Mouse (Mus musculus) midbrain, embryonic 11.5 days (tissue): Measurements from ENCODE around the gene Zfp281. TPM values are rescaled to one million over a fixed set of nuclear protein-coding genes. Genes with fewer than 3 reads are reported as not detected.

Experiments
- ATAC-seq: fragments of 200-750 bp; cut with Nextera tagmentation; 2 replicates; pipeline ENCODE4 v1.8.0; 2017; ENCODE audit warnings: moderate TSS enrichment, moderate library complexity; ENCODE audit not compliant: low FRiP score
- DNase-seq: peaks from one replicate; pipeline ENCODE4 v3.0.0; 2015; ENCODE audit warnings: low spot score; ENCODE audit errors: missing footprints
- H3K27ac ChIP-seq: fragments of 300-500 bp; sonication (generic); 2 replicates; pipeline ENCODE4 v1.5.1; 2014; ENCODE audit warnings: low read depth, low read length
- H3K27me3 ChIP-seq: fragments of 300-500 bp; sonication (generic); 2 replicates; pipeline ENCODE4 v1.6.1; 2014; ENCODE audit warnings: mild to moderate bottlenecking, low read length, moderate library complexity, mixed read lengths; ENCODE audit not compliant: control insufficient read depth, insufficient read depth
- H3K36me3 ChIP-seq: fragments of 300-500 bp; sonication (generic); 2 replicates; pipeline ENCODE4 v1.6.1; 2014; ENCODE audit warnings: mild to moderate bottlenecking, low read length, moderate library complexity, mixed read lengths; ENCODE audit not compliant: control insufficient read depth, insufficient read depth
- H3K4me1 ChIP-seq: fragments of 300-500 bp; sonication (generic); 2 replicates; pipeline ENCODE4 v1.6.1; 2014; ENCODE audit warnings: low read length; ENCODE audit not compliant: control insufficient read depth, insufficient read depth
- H3K4me2 ChIP-seq: fragments of 300-500 bp; sonication (generic); 2 replicates; pipeline ENCODE4 v1.6.1; 2014; ENCODE audit warnings: mild to moderate bottlenecking, moderate library complexity
- H3K4me3 ChIP-seq: fragments of 300-500 bp; sonication (generic); 2 replicates; pipeline ENCODE4 v1.5.1; 2014; ENCODE audit warnings: low read depth, low read length
- H3K9ac ChIP-seq: fragments of 300-500 bp; sonication (generic); 2 replicates; pipeline ENCODE4 v1.6.1; 2014; ENCODE audit warnings: low read length
- H3K9me3 ChIP-seq: fragments of 300-500 bp; sonication (generic); 2 replicates; pipeline ENCODE4 v1.6.1; 2016; ENCODE audit warnings: low read length; ENCODE audit not compliant: control insufficient read depth
- WGBS: fragments of 180-500 bp; shearing (Covaris S2); extraction: QIAGEN DNeasy Blood & Tissue Kit; methylation state at CpG from one replicate; pipeline ENCODE4 v1.1.7; 2014; 5-methylcytosine and 5-hydroxymethylcytosine counted together
- polyA plus RNA-seq: library from polyadenylated mRNA; unstranded; fragments of >200 nt; fragmentation: Nextera tagmentation; extraction: Ambion mirVana; gene quantifications from 2 replicates; pipeline ENCODE4 v1.2.1, GENCODE M21; 2014

Zfp281 gene
- polyA plus RNA-seq, 1 experiment from 2014 or later, result 42.1 TPM

DNA sequence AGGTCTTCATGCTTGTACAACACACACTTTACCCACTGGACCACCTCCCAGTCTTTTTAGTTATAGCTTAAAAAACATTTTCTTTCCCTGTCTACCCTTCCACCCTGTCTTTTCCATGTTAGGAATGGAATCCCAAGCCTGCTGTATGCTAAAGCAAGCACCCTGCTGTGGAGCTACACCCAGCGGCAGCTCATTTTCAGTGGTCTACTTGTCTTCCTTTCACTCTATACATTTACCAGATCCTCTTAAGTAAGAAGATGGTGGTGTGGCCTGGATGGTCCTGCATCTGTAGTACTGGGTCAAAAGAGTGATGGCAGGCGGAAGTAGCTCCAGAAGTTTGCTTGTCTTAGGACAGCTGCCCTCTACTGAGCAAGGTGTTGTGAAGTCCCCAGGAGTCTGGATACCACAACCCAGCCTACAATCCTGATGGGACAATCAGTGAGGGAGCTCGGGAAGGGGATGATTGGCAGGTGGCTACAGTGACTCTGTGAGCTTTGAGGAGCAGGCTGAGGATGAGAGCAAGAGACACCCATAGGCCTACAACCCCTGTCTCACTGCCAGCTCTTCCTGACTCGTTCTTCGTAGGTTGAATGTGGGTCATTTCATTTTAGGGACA, 30.4 kb upstream of the Zfp281 start:
- DNase-seq (no peak), ATAC-seq (no peak)
- Histone ChIP-seq H3K27me3 (no peaks in the 10 kb centered on the region), H3K9me3 (no peaks in the 10 kb centered on the region), H3K9ac (no peak overlapping the region), H3K27ac (no peak overlapping the region), H3K36me3 (no peaks in the 10 kb centered on the region), H3K4me3 (no peak overlapping the region), H3K4me1 (no peaks in the 10 kb centered on the region), H3K4me2 (no peak overlapping the region)
- 84% methylated on average over 5 of the region's 5 CpGs for WGBS

DNA sequence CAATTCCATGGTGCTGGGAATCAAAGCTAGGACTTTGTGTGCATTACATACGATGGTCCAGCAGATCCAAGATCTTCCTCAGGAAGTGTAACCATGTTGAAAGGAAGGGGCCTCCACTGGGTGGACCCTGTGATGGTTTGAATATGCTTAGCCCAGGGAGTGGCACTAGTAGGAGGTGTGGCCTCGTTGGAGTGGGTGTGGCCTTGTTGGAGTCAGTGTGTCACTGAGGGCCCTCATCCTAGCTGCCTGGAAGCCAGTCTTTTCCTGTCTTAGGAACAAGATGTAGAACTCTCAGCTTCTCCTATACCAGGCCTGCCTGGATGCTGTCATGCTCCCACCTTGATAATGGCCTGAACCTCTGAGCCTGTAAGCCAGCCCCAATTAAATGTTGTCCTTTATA, 27.9 kb upstream of the Zfp281 start:
- Histone ChIP-seq H3K27me3 (no peaks in the 10 kb centered on the region), H3K9me3 (no peaks in the 10 kb centered on the region), H3K4me1 (no peaks in the 10 kb centered on the region), H3K4me2 (no peak overlapping the region), H3K9ac (no peak overlapping the region), H3K27ac (no peak overlapping the region), H3K36me3 (no peaks in the 10 kb centered on the region), H3K4me3 (no peak overlapping the region)
- no peak for DNase-seq
- no peak for ATAC-seq
- WGBS, result 79% methylated on average over 2 of the region's 2 CpGs

DNA sequence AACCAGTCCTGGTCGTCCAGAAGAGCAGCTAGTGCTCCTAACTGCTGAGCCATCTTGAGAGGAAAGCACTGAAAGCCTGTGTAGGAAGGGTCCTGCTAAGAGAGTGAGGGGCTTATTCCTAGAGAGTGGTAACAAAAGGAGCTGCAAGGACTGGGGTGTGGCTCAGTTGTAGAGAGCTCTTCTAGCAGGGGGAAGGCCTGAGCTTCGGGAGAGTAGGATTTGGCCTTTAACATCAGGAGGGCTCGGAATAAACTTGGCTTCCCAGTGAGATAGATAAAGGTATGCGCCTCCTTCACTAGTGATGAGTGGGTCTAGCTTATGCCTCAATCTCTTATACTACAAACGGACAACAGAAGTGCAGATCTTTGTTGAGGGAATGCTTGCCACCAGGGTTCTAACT, 26.4 kb upstream of the Zfp281 start:
- H3K36me3 ChIP-seq, result no peaks in the 10 kb centered on the region
- H3K4me2 ChIP-seq, result no peak overlapping the region
- no peak overlapping the region for H3K4me3 ChIP-seq
- H3K9me3 ChIP-seq, result no peaks in the 10 kb centered on the region
- ATAC-seq (no peak), DNase-seq (no peak)
- H3K9ac ChIP-seq, result no peak overlapping the region
- H3K27ac ChIP-seq, result no peak overlapping the region
- no peaks in the 10 kb centered on the region for H3K27me3 ChIP-seq
- H3K4me1 ChIP-seq, result no peaks in the 10 kb centered on the region
- WGBS, result 60% methylated on average over 5 of the region's 5 CpGs

DNA sequence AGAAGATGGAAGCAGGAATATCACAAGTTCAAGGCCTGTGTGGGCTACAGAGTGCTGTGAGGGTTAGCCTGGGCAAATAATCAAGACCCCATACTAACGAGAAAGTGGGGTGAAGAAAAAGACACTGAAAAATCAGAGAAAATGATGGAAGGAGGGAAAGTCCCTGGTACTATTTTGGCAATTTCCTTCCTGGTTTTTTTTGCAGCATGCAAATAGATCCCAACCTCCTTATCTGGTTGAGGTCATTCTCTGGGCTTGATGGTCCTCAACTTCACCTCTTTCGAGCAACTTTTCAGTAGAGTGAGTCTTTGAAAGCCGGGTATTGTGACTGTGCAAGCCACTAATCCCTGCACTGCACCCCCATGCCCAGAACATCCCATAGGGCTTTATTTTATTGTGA, 24.6 kb upstream of the Zfp281 start:
- H3K9me3 ChIP-seq, result no peaks in the 10 kb centered on the region
- ATAC-seq, result no peak

DNA sequence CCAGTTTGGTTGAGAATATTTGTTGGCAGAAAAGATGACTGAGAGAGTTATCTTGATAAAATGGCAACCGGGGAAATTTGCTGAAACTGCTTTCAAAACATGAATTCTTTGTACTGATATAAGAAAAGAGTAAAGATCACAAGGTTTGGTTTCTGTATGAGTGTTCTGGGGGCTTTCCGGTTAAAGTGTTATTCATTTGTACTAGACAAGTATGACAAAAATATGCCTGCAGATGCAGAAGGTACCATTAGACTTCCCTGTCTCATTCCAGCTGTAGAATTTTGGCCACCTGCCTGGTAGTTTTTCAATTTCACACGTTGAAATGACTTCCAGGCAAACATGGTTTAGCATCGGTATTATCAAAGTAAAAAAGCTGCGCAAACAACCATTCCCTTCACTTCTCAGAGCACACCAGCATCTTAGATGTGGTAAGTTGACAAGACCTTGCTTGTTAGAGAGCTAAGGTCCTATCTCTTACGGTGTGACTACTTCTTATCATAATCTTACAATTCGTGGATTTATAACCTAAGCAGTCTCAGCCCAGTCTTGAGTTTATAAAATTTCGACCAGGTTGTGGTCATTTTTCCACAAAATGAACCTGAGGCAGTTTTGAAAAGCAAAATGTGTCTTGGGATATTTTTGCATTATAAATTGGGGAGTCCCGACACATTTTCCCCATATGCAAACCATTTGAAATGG, 23.9 kb upstream of the Zfp281 start:
- H3K4me3 ChIP-seq, result no peak overlapping the region
- DNase-seq (no peak), ATAC-seq (no peak)
- H3K4me2 ChIP-seq, result no peak overlapping the region
- no peaks in the 10 kb centered on the region for H3K36me3 ChIP-seq
- H3K4me1 ChIP-seq, result no peaks in the 10 kb centered on the region
- H3K9me3 ChIP-seq, result no peaks in the 10 kb centered on the region
- WGBS, result 88% methylated on average over 9 of the region's 9 CpGs
- no peak overlapping the region for H3K27ac ChIP-seq
- no peaks in the 10 kb centered on the region for H3K27me3 ChIP-seq
- H3K9ac ChIP-seq, result no peak overlapping the region

More for the DNA sequence above, 24.6 kb upstream of the Zfp281 start:
- no peaks in the 10 kb centered on the region for H3K4me1 ChIP-seq
- DNase-seq, result no peak
- no peak overlapping the region for H3K4me2 ChIP-seq
- no peak overlapping the region for H3K27ac ChIP-seq
- H3K4me3 ChIP-seq, result no peak overlapping the region
- H3K36me3 ChIP-seq, result no peaks in the 10 kb centered on the region
- no peaks in the 10 kb centered on the region for H3K27me3 ChIP-seq
- 78% methylated on average over 3 of the region's 3 CpGs for WGBS
- no peak overlapping the region for H3K9ac ChIP-seq

DNA sequence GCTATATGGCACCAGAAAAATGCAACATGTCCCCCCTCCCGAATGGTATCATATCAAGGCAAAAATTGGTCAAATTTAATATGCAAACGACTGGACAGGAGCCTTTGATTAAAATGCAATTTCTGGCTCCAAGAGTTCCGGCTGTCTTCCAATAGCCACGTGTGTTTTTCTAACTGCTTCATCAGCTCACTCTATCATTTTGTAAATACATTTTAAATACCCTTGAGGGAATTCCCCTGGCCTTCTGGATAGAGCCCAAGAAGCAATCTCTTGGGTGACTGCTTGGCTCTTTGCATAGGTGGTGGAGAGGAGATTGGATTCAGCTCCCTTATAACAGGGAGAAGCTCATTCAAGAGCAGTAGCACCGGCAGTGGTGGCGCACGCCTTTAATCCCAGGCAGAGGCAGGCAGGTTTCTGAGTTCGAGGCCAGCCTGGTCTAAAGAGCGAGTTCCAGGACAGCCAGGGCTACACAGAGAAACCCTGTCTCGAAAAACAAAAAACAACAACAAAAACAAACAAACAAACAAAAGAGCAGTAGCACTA, 23.3 kb upstream of the Zfp281 start:
- H3K9ac ChIP-seq, result no peak overlapping the region
- no peaks in the 10 kb centered on the region for H3K4me1 ChIP-seq
- no peaks in the 10 kb centered on the region for H3K9me3 ChIP-seq
- no peak overlapping the region for H3K4me2 ChIP-seq
- H3K27me3 ChIP-seq, result no peaks in the 10 kb centered on the region
- H3K36me3 ChIP-seq, result no peaks in the 10 kb centered on the region
- no peak for ATAC-seq
- 89% methylated on average over 10 of the region's 10 CpGs for WGBS
- no peak overlapping the region for H3K27ac ChIP-seq
- no peak overlapping the region for H3K4me3 ChIP-seq
- DNase-seq, result no peak

DNA sequence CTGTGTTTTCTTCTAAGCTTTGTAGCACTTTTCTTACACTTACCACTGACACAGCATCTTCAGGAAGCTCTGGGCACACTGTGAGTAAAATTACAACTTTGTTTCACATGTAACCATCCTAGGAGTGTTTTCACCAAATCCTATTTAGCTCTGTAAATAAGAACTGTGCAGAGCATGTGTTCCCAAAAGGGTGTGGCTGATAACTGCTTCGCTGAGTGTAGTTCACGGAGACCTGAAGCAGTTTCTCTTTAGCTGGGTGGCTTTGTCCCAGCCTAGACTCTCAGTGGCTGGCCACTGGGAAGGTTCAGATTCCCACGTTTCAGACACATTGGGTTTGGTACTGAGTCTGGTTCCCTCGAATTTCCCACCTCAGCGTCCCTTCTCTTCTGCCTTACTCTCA, 22.4 kb upstream of the Zfp281 start:
- H3K36me3 ChIP-seq, result no peaks in the 10 kb centered on the region
- H3K4me3 ChIP-seq, result no peak overlapping the region
- no peak overlapping the region for H3K9ac ChIP-seq
- H3K27me3 ChIP-seq, result no peaks in the 10 kb centered on the region
- 76% methylated on average over 5 of the region's 5 CpGs for WGBS
- no peaks in the 10 kb centered on the region for H3K9me3 ChIP-seq
- ATAC-seq (no peak), DNase-seq (no peak)
- H3K4me1 ChIP-seq, result no peaks in the 10 kb centered on the region
- no peak overlapping the region for H3K4me2 ChIP-seq
- H3K27ac ChIP-seq, result no peak overlapping the region

DNA sequence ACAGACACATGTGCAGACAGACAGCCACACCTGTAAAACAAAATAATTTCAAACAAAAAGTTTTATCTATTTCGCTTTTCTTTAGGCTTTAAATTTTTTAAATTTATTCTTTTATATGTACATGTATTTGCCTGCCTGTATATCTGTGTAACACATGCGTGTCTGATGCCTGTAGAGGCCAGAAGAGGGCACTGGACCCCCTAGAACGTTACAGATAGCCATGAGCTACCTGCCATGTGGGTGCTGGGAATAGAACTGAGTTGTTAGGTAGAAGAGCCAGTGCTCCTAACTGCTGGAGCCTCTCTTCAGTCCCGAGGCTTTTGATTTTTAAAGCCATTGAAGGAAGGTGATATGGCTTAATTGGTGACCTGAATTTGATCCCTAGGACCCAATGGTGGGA, 20.5 kb upstream of the Zfp281 start:
- Histone ChIP-seq H3K4me2 (no peak overlapping the region), H3K9ac (no peak overlapping the region), H3K4me3 (no peak overlapping the region), H3K36me3 (no peaks in the 10 kb centered on the region), H3K27me3 (no peaks in the 10 kb centered on the region), H3K27ac (no peak overlapping the region), H3K9me3 (no peaks in the 10 kb centered on the region), H3K4me1 (no peaks in the 10 kb centered on the region)
- no peak for ATAC-seq
- no peak for DNase-seq
- WGBS, result 81% methylated on average over 4 of the region's 4 CpGs

DNA sequence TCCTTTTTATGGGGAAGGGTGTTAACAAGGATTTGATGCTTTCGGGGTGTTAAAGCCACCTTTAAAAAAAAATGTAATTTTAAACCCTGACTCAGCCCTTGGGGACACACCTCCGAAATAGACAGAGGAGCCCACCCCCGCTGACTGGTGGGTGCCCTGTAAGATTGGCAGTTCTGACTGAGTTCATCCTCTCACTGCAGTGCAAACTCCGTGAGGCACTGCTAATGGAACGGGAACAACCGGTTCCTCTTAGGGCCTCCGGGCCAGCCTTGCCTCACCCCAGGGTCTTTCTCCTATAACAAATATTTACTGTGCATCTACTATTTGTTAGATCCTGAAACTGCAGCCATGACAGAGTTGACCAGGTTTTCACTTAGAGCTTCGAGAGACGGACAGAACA, 18.9 kb upstream of the Zfp281 start:
- H3K4me3 ChIP-seq, result no peak overlapping the region
- H3K4me1 ChIP-seq, result no peaks in the 10 kb centered on the region
- no peaks in the 10 kb centered on the region for H3K27me3 ChIP-seq
- no peak overlapping the region for H3K27ac ChIP-seq
- WGBS, result 80% methylated on average over 9 of the region's 9 CpGs
- H3K9me3 ChIP-seq, result no peaks in the 10 kb centered on the region
- H3K4me2 ChIP-seq, result no peak overlapping the region
- H3K9ac ChIP-seq, result no peak overlapping the region
- DNase-seq (no peak), ATAC-seq (no peak)
- no peaks in the 10 kb centered on the region for H3K36me3 ChIP-seq
